Mouse (Mus musculus) kidney, embryonic 14.5 days (tissue): Measurements from ENCODE around the gene Tenm4. TPM values are rescaled to one million over a fixed set of nuclear protein-coding genes. Genes with fewer than 3 reads are reported as not detected.

ENCODE experiments used
- ATAC-seq: fragments of 200-750 bp; cut with Nextera tagmentation; 2 replicates; pipeline ENCODE4 v1.8.0; 2017; ENCODE audit warnings: moderate number of reproducible peaks, mild to moderate bottlenecking, moderate TSS enrichment, moderate library complexity; ENCODE audit not compliant: low FRiP score, low TSS enrichment
- H3K27ac ChIP-seq: fragments of 300-500 bp; sonication (generic); 2 replicates; pipeline ENCODE4 v1.5.1; 2014; ENCODE audit warnings: low read depth, mild to moderate bottlenecking, low read length, moderate library complexity, mixed read lengths
- H3K27me3 ChIP-seq: fragments of 300-500 bp; sonication (generic); 2 replicates; pipeline ENCODE4 v1.6.1; 2014; ENCODE audit warnings: mild to moderate bottlenecking, low read length; ENCODE audit not compliant: control insufficient read depth, insufficient read depth
- H3K36me3 ChIP-seq: fragments of 300-500 bp; sonication (generic); 2 replicates; pipeline ENCODE4 v1.6.1; 2014; ENCODE audit warnings: low read length, mixed read lengths; ENCODE audit not compliant: control insufficient read depth, insufficient read depth
- H3K4me1 ChIP-seq: fragments of 300-500 bp; sonication (generic); 2 replicates; pipeline ENCODE4 v1.6.1; 2014; ENCODE audit warnings: low read length, mixed read lengths; ENCODE audit not compliant: control insufficient read depth, insufficient read depth
- H3K4me2 ChIP-seq: fragments of 300-500 bp; sonication (generic); replicated peaks from 2 replicates; pipeline ENCODE4 v1.6.1; 2014; ENCODE audit warnings: low read depth, mild to moderate bottlenecking, low read length
- H3K4me3 ChIP-seq: fragments of 300-500 bp; sonication (generic); 2 replicates; pipeline ENCODE4 v1.5.1; 2014; ENCODE audit warnings: mild to moderate bottlenecking, low read length
- H3K9ac ChIP-seq: fragments of 300-500 bp; sonication (generic); 2 replicates; pipeline ENCODE4 v1.6.1; 2014; ENCODE audit warnings: low read depth, mild to moderate bottlenecking, low read length, moderate library complexity
- H3K9me3 ChIP-seq: fragments of 300-500 bp; sonication (generic); 2 replicates; pipeline ENCODE4 v1.6.1; 2016; ENCODE audit warnings: low read length; ENCODE audit not compliant: control insufficient read depth
- WGBS: fragments of 180-500 bp; shearing (Covaris S2); extraction: QIAGEN DNeasy Blood & Tissue Kit; methylation state at CpG from one replicate; pipeline ENCODE4 v1.1.7; 2014; 5-methylcytosine and 5-hydroxymethylcytosine counted together
- polyA plus RNA-seq: library from polyadenylated mRNA; unstranded; fragments of >200 nt; fragmentation: Nextera tagmentation; extraction: Ambion mirVana; gene quantifications from 2 replicates; pipeline ENCODE4 v1.2.1, GENCODE M21; 2014

Gene Tenm4
- polyA plus RNA-seq, 1 experiment from 2014 or later, result 51.0 TPM

DNA sequence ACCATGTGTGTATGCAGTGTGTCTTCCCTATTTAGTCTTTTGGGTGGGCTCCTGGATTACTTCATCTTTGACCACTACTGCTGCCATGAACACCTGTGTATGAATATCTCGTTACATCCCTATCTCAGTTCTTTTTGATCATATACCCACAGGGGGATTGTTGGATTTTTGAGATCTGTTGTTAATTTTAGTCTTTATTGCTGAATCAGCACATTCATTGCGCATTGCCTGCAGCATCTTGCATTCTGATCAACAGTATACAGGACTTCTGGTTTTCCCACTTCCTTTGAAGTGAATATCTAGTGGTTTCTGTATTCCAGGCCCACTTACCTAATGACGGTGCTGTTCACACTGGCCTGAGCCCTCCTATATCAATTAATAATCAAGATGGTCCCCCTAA lies 295.7 kb downstream of the Tenm4 start:
- no peaks in the 10 kb centered on the region for H3K4me1 ChIP-seq
- 89% methylated on average over 3 of the region's 3 CpGs for WGBS
- no peak overlapping the region for H3K9ac ChIP-seq
- no peaks in the 10 kb centered on the region for H3K27me3 ChIP-seq
- no peak overlapping the region for H3K4me2 ChIP-seq
- H3K27ac ChIP-seq, result no peak overlapping the region
- no peak overlapping the region for H3K4me3 ChIP-seq
- H3K36me3 ChIP-seq, result no peaks in the 10 kb centered on the region
- no peaks in the 10 kb centered on the region for H3K9me3 ChIP-seq
- ATAC-seq, result no peak

DNA sequence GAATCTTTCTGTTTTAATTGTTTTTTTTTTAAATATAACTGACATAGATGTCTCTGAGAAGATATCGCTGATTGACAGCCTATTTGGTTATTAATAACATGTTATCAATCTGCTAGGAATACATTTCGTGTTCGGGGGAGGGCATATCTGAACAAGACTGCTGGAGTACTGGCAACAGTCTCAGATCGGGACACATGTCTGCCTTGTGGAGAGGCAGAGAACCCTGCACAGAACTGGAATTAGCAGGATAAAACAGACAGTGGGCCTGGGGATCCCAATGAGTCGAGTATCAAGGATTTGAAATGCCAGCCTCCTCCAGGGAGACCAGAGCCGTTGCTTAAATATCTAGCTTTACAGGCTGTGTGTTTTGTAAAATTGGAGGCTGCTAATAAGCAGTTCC lies 299.8 kb downstream of the Tenm4 start:
- 84% methylated on average over 6 of the region's 6 CpGs for WGBS
- Histone ChIP-seq H3K4me1 (no peaks in the 10 kb centered on the region), H3K4me3 (no peak overlapping the region), H3K9me3 (no peaks in the 10 kb centered on the region), H3K27ac (no peak overlapping the region), H3K27me3 (no peaks in the 10 kb centered on the region), H3K36me3 (no peaks in the 10 kb centered on the region), H3K4me2 (no peak overlapping the region), H3K9ac (no peak overlapping the region)
- no peak for ATAC-seq

DNA sequence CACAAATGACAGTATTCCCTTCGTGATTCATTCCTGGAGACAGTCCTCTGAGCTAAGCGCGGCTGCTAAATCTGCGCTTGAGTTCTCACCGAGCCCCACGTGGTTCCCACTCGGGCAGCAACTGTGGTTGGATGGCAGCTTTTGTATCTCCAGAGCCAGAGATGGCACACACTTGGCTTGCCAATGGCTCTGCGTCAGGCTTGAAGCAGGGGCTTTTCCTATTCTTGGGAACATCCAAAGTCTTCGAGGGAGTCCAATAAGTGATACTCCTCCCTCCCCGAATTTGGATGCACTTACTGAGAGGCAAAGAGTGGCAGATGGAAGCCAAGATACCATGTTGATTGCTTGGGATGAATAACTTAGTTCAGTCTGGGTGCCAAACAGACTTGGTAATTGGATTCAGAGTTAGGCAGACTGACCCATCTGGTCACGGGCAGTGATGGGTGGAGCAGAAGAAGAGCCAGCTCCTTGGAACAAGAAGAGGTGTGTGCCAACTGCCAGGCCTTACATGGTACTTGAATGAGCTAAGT lies 303.6 kb downstream of the Tenm4 start:
- Histone ChIP-seq H3K4me3 (no peak overlapping the region), H3K9me3 (no peaks in the 10 kb centered on the region), H3K9ac (no peak overlapping the region), H3K27me3 (no peaks in the 10 kb centered on the region), H3K36me3 (no peaks in the 10 kb centered on the region), H3K4me1 (no peaks in the 10 kb centered on the region), H3K27ac (no peak overlapping the region), H3K4me2 (no peak overlapping the region)
- ATAC-seq, result no peak
- 91% methylated on average over 11 of the region's 11 CpGs for WGBS

DNA sequence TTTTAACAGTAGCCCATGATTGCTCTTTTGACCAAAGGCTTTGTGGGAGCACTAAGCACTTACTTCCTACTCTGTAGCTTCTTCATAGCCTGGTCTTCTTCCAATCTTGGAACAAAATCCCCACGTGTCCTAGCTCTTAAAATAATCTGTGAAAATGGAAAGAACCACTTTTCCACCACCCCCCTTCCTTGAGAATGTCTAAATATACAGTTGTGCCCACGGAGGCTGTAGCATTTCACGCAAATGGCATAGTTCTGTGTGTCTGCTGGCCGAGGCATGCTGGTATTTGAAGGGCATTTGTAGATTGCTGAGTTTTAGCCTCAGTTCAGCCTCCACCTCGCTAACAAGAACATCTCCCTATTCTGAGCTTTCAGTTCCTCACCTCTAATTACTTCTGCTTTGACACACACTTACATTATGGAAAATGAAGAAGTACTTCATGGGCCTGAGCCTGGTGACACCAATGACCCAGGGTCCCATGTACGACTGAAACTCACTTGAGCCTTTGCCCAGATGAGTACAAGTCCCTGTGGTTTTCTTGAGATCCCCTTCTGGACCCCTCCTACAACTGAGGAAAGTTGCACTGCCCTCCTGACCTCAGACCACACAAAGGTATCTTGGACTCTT lies 306.1 kb downstream of the Tenm4 start:
- no peak overlapping the region for H3K27ac ChIP-seq
- H3K9me3 ChIP-seq, result no peaks in the 10 kb centered on the region
- H3K4me1 ChIP-seq, result no peaks in the 10 kb centered on the region
- H3K27me3 ChIP-seq, result no peaks in the 10 kb centered on the region
- H3K4me2 ChIP-seq, result no peak overlapping the region
- WGBS, result 84% methylated on average over 6 of the region's 6 CpGs
- H3K36me3 ChIP-seq, result no peaks in the 10 kb centered on the region
- no peak for ATAC-seq
- no peak overlapping the region for H3K9ac ChIP-seq
- no peak overlapping the region for H3K4me3 ChIP-seq

DNA sequence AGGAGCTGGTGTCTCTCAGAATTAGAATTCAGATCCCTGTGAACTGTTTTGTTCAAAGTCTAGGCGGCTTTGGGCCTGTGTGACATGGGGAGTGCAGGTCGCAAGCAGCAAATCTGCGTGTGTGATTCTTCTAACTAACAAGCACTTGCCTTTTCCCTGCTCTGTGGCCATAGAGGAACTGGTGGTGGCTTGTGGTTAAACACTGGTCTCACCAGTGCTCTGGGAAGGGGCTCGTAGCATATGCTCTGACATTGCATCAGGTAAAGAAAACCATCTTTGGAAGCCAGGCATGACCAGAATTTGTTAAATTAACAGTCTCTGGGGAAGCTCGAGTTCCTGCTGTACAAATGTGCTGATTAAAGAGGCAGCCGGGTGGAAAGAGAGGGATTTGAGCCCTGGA lies 308.1 kb downstream of the Tenm4 start:
- no peak overlapping the region for H3K27ac ChIP-seq
- no peak overlapping the region for H3K9ac ChIP-seq
- H3K4me1 ChIP-seq, result no peaks in the 10 kb centered on the region
- no peaks in the 10 kb centered on the region for H3K27me3 ChIP-seq
- H3K36me3 ChIP-seq, result no peaks in the 10 kb centered on the region
- no peak overlapping the region for H3K4me3 ChIP-seq
- H3K9me3 ChIP-seq, result no peaks in the 10 kb centered on the region
- WGBS, result 71% methylated on average over 6 of the region's 6 CpGs
- no peak for ATAC-seq
- no peak overlapping the region for H3K4me2 ChIP-seq

DNA sequence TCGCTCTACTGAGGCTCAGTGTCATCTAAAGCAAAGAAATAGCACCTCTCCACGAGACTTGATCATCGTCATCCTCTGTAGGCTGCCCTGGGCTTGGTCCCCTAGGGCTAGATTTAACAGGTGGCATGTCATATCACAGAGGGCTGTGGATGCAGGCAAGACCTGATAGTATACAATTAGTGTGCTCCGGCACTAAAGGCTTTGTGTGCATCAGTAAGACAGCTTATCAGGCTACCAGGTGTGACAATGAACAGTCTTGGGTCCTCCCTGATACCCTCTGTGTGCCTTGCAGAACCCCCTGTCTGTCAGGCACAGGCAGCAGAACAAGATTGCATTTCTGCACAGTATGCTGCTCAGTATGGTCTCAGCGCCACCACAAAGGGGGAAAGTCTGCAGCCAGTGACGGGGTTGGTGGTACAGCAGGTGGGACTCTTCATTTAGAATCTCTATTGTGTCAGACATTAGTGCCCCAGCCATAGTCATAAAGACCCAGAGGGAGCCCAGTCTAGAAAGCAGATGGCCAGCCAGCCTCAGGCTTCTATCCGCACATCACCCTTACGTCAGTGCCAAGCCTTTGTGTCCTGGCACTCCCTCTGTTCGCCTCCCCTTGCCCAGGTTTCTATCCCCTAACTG lies 309.4 kb downstream of the Tenm4 start:
- H3K4me1 ChIP-seq, result no peaks in the 10 kb centered on the region
- WGBS, result 85% methylated on average over 9 of the region's 9 CpGs
- no peak for ATAC-seq

DNA sequence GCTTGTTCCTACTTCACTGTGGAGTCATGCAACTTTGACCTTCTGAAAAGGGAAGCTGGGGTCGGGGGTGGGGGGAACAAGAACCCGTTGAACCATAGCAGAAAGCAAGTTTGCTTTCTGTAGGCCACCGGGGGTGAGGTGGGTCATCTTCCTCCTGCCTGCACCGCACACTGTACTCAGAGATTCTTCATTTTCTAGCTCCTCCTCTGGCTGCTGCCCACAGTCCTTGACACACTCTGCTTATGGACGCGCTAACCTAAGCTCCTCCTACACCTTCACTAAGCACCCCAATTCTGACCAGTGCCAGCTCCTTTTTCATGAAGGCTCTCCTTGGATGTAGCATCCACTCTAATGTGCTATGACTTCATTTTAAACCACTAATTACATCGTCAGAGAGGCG lies 311.9 kb downstream of the Tenm4 start:
- Histone ChIP-seq H3K9ac (no peak overlapping the region), H3K4me1 (no peaks in the 10 kb centered on the region), H3K27ac (no peak overlapping the region), H3K9me3 (no peaks in the 10 kb centered on the region), H3K4me2 (no peak overlapping the region), H3K27me3 (no peaks in the 10 kb centered on the region), H3K4me3 (no peak overlapping the region), H3K36me3 (no peaks in the 10 kb centered on the region)
- no peak for ATAC-seq
- 47% methylated on average over 8 of the region's 8 CpGs for WGBS

More for the DNA sequence above, 309.4 kb downstream of the Tenm4 start:
- H3K9ac ChIP-seq, result no peak overlapping the region
- no peaks in the 10 kb centered on the region for H3K9me3 ChIP-seq
- H3K4me3 ChIP-seq, result no peak overlapping the region
- no peaks in the 10 kb centered on the region for H3K27me3 ChIP-seq
- H3K4me2 ChIP-seq, result no peak overlapping the region
- H3K27ac ChIP-seq, result no peak overlapping the region
- no peaks in the 10 kb centered on the region for H3K36me3 ChIP-seq

DNA sequence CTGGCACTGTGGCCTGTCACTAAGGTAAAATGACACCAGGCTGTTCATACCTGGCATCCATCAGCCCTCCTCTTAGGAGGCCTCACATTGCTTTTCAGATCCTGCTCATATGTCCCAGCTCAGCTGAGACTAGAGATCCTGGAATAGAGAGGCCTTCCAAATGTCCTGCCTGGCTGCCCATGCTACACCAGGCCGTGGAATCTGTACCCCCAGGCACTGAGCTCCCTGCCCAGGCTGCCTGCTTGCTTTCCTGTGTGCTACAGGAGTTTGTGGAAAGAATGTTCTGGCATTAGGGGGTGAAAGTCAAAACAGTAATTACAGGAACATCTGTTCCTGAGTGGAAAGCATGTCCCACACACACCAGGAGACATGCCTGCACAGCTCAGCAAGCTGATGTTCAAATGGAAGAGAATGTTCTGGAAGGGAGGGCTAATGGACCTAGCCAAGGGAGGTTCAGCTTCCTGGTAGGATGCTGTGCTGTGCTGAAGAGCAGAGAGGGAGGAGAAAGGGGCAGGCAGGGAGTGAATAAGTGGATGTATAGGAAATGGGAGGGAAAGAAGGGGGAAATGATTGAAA lies 313.0 kb downstream of the Tenm4 start:
- no peak overlapping the region for H3K4me3 ChIP-seq
- ATAC-seq, result no peak; the same call in 1 of the 2 replicates
- H3K27ac ChIP-seq, result no peak overlapping the region
- WGBS, result 69% methylated on average over 1 of the region's 1 CpGs
- no peaks in the 10 kb centered on the region for H3K36me3 ChIP-seq
- H3K27me3 ChIP-seq, result no peaks in the 10 kb centered on the region
- H3K9me3 ChIP-seq, result no peaks in the 10 kb centered on the region
- H3K9ac ChIP-seq, result no peak overlapping the region
- H3K4me1 ChIP-seq, result no peaks in the 10 kb centered on the region
- H3K4me2 ChIP-seq, result no peak overlapping the region
